Comparison of ENCODE assay signal across 10 mouse cellular contexts in the genomic region with DNA sequence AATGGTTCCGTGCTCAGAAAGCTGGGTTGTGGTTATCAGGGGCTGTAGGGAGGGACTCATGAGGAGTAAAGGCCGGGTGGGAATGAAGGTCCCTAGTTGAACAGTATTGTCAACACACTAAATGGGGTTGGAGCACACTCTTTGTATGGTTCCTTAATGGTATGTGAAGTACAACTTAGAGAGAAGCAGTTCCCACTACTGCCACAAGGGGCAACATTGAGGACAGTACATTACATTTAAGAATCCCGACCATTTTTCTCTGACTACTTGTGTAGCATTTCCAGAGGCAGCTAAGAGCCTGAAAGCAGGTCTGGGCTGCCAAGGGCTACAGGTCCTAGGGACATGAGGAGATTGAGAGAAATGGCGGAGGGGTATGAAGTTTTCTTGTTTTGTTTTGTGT. TPM values are rescaled to one million over a fixed set of nuclear protein-coding genes. Genes with fewer than 3 reads are reported as not detected.
DNase-seq lines count a peak whose midpoint lies in the region; ATAC-seq lines count a peak whose summit lies in the region.
"Had no signal": no experiment of that assay in that cellular context is flagged by ENCODE, and none has a peak within 500 bp of the region (broad histone marks: within the 10 kb centered on the region; RNA-seq: fewer than 3 reads in every experiment).

No protein-coding gene starts in this region.

- H3K9me3 ChIP-seq in neural tube, embryonic 15.5 days (replicated peaks): no peaks in the 10 kb centered on the region
- H3K9me3 ChIP-seq: megakaryocyte, embryonic 14.5 days had no signal

- H3K4me1 ChIP-seq in neural tube, embryonic 15.5 days: peaks cover 3% of the 10 kb centered on the region; the same call in 1 of the 2 replicates

- H3K36me3 ChIP-seq in neural tube, embryonic 15.5 days: no peaks in the 10 kb centered on the region

- no peak overlapping the region for H3K4me2 ChIP-seq in neural tube, embryonic 15.5 days

- H3K9ac ChIP-seq in neural tube, embryonic 15.5 days (replicated peaks): no peak overlapping the region

- no peak overlapping the region for H3K4me3 ChIP-seq in neural tube, embryonic 15.5 days (replicated peaks)
- H3K4me3 ChIP-seq: megakaryocyte, embryonic 14.5 days had no signal

- no peak for ATAC-seq in neural tube, embryonic 15.5 days (ENCODE audit: low FRiP score)

- H3K27ac ChIP-seq in neural tube, embryonic 15.5 days (replicated peaks): no peak overlapping the region

- 29% methylated on average over 4 of the region's 4 CpGs for WGBS in neural tube, embryonic 15.5 days

- DNase-seq in adrenal gland, adult 18-20 months (ENCODE audit: low spot score in 2 of 2): peak; percentile 41 to 53
- DNase-seq in adrenal gland, postnatal 4 days (ENCODE audit: low spot score in 2 of 2): no peak
- DNase-seq in neural tube, embryonic 10.5 days (ENCODE audit: extremely low spot score, low spot score): peak; percentile 51
- peak; percentile 89 for DNase-seq in embryo, embryonic 10 days (ENCODE audit: low spot score)
- peak; percentile 89 for DNase-seq in induced T-regulatory cell, adult 2 months (ENCODE audit: low read depth)
- peak; percentile 75 for DNase-seq in lung, postnatal 10 days
- DNase-seq in spleen, adult 12 weeks (ENCODE audit: low spot score): peak; percentile 36

- peaks cover 6% of the 10 kb centered on the region; the same call in 1 of the 2 replicates for H3K27me3 ChIP-seq in neural tube, embryonic 15.5 days (replicated peaks)

RNA-seq across cellular contexts. Expression of a gene that starts 2.5 kb away (rescaled TPM):
- not detected for total RNA-seq in adrenal gland, adult 18-20 months (2021)
- not detected for total RNA-seq in adrenal gland, postnatal 4 days (2021)
- polyA plus RNA-seq in neural tube, embryonic 15.5 days (2015; fragmentation: Nextera tagmentation; extraction: Ambion mirVana): 0.50 and 1.1 TPM in 2 replicates
- total RNA-seq: gastrocnemius, postnatal 4 days had no signal

RNA-seq across cellular contexts. Expression of a gene that starts 2.8 kb away (rescaled TPM):
- total RNA-seq in adrenal gland, adult 18-20 months (2021): under 1 TPM; 0.60 to 0.74 TPM
- 1 to 10 TPM; 1.6 to 1.9 TPM for total RNA-seq in adrenal gland, postnatal 4 days (2021)
- 1.9 and 2.0 TPM in 2 replicates for polyA plus RNA-seq in neural tube, embryonic 15.5 days (2015; fragmentation: Nextera tagmentation; extraction: Ambion mirVana)

RNA-seq across cellular contexts. Expression of a gene that starts 5.3 kb away (rescaled TPM):
- not detected for total RNA-seq in adrenal gland, adult 18-20 months (2021)
- total RNA-seq in adrenal gland, postnatal 4 days (2021): not detected
- polyA plus RNA-seq in neural tube, embryonic 15.5 days (2015; fragmentation: Nextera tagmentation; extraction: Ambion mirVana): not detected in 2 replicates
- total RNA-seq: gastrocnemius, postnatal 4 days had no signal

RNA-seq across cellular contexts. Expression of a gene that starts 12.2 kb away (rescaled TPM):
- 100 to 1,000 TPM; 352 to 413 TPM for total RNA-seq in adrenal gland, adult 18-20 months (2021)
- total RNA-seq in adrenal gland, postnatal 4 days (2021): 100 to 1,000 TPM; 364 to 381 TPM
- polyA plus RNA-seq in neural tube, embryonic 15.5 days (2015; fragmentation: Nextera tagmentation; extraction: Ambion mirVana): 1,232 and 1,344 TPM in 2 replicates

RNA-seq across cellular contexts. Expression of a gene that starts 26.7 kb away (rescaled TPM):
- total RNA-seq in adrenal gland, adult 18-20 months (2021): not detected
- total RNA-seq in adrenal gland, postnatal 4 days (2021): not detected
- not detected in 2 replicates for polyA plus RNA-seq in neural tube, embryonic 15.5 days (2015; fragmentation: Nextera tagmentation; extraction: Ambion mirVana)
- total RNA-seq: gastrocnemius, postnatal 4 days had no signal

Comparison
In these comparisons a context has a peak if more than half of its experiments do, and no peak if none do; other contexts are left out.
1. DNase-seq: peak in adrenal gland, adult 18-20 months (2 of 2), neural tube, embryonic 10.5 days (single experiment), embryo, embryonic 10 days (single experiment), induced T-regulatory cell, adult 2 months (single experiment), lung, postnatal 10 days (single experiment) and spleen, adult 12 weeks (single experiment); none in adrenal gland, postnatal 4 days (0 of 2).